Mouse (Mus musculus): ENCODE data around the gene Vmn1r86. TPM values are rescaled to one million over a fixed set of nuclear protein-coding genes. Genes with fewer than 3 reads are reported as not detected.

The Vmn1r86 gene
- polyA plus RNA-seq, 1 experiment from 2014 or later: not detected

- Histone ChIP-seq H3K36me3 (replicated peaks; ENCODE audit: insufficient read depth, low read length) (no peaks in the 10 kb centered on the region), H3K27me3 (ENCODE audit: insufficient read depth, low read length) (no peaks in the 10 kb centered on the region), H3K4me3 (ENCODE audit: low read depth, low read length) (0 out of 2 replicates have a peak overlapping the region, but pooled peaks have one; percentile 77), H3K4me1 (ENCODE audit: insufficient read depth) (peaks cover 12% of the 10 kb centered on the region), H3K9me3 (ENCODE audit: low read length) (no peaks in the 10 kb centered on the region), H3K9ac (replicated peaks) (no peak overlapping the region), H3K4me2 (ENCODE audit: low read depth, low read length) (peak overlapping the region; percentile 90), H3K27ac (ENCODE audit: low read depth) (no peak overlapping the region)
- DNase-seq: no peak
- no peak for ATAC-seq
- TF ChIP-seq CTCF (IDR thresholded peaks at IDR 0.05; ENCODE audit: low read depth) (no peak), EP300 (IDR thresholded peaks at IDR 0.05; ENCODE audit: low read depth) (no peak)
- WGBS (ENCODE audit: insufficient replicate concordance): 92% methylated on average over 2 of the region's 2 CpGs
Observed at GRCm38 (mm10) chr7:13053501-13053900, 66.2 kb downstream of the Vmn1r86 start.

DNA sequence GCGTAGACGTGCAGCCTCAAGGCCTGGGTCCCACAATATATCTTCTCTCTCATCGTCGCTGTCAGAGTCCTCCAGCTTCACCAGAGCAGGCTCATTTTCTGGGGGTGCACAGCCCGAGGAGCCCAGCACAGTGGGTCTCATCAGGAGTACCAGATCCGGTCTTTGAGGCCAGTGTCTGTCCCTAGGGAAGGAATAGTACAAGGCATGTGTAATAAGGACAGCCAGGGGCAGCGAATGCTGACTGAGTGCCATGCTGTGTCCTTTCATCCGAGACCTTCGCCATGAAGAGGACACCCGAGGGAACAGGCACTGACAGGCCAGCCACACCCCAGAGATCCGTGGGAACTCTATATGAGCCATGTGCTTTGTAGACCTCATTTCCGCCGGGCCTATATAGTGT lies 66.7 kb downstream of the Vmn1r86 start:
- Histone ChIP-seq H3K9me3 (ENCODE audit: low read length) (no peaks in the 10 kb centered on the region), H3K4me1 (ENCODE audit: insufficient read depth) (peaks cover 12% of the 10 kb centered on the region)
- no peak for ATAC-seq

More for the DNA sequence above, 66.7 kb downstream of the Vmn1r86 start:
- TF ChIP-seq EP300 (IDR thresholded peaks at IDR 0.05; ENCODE audit: low read depth) (no peak), CTCF (IDR thresholded peaks at IDR 0.05; ENCODE audit: low read depth) (no peak)
- Histone ChIP-seq H3K36me3 (replicated peaks; ENCODE audit: insufficient read depth, low read length) (no peaks in the 10 kb centered on the region), H3K4me2 (ENCODE audit: low read depth, low read length) (no peak overlapping the region), H3K4me3 (ENCODE audit: low read depth, low read length) (no peak overlapping the region), H3K27ac (ENCODE audit: low read depth) (no peak overlapping the region), H3K27me3 (ENCODE audit: insufficient read depth, low read length) (no peaks in the 10 kb centered on the region), H3K9ac (replicated peaks) (no peak overlapping the region)
- DNase-seq: no peak
- WGBS (ENCODE audit: insufficient replicate concordance): 86% methylated on average over 13 of the region's 13 CpGs

Other genes with a start within 250 kb of the Vmn1r86 start
- gene Zfp128, start 238.7 kb downstream of the Vmn1r86 start, polyA plus RNA-seq (2015; fragmentation: Nextera tagmentation; extraction: Ambion mirVana): 0.61 and 0.65 TPM in 2 replicates
- gene Zscan22, start 222.1 kb downstream of the Vmn1r86 start, polyA plus RNA-seq (2015; fragmentation: Nextera tagmentation; extraction: Ambion mirVana): 2.3 and 2.5 TPM in 2 replicates
- gene Rps5, start 197.6 kb downstream of the Vmn1r86 start, polyA plus RNA-seq (2015; fragmentation: Nextera tagmentation; extraction: Ambion mirVana): 556 and 564 TPM in 2 replicates
- gene Rnf225, start 192.5 kb downstream of the Vmn1r86 start, polyA plus RNA-seq (2015; fragmentation: Nextera tagmentation; extraction: Ambion mirVana): 0.05 TPM in 2 replicates
- 1.5 and 1.9 TPM in 2 replicates for gene Zfp324, start 154.1 kb downstream of the Vmn1r86 start, polyA plus RNA-seq (2015; fragmentation: Nextera tagmentation; extraction: Ambion mirVana)
- 1.6 and 1.8 TPM in 2 replicates for gene Zfp446, start 142.1 kb downstream of the Vmn1r86 start, polyA plus RNA-seq (2015; fragmentation: Nextera tagmentation; extraction: Ambion mirVana)
- 103 and 122 TPM in 2 replicates for gene Slc27a5, start 121.7 kb downstream of the Vmn1r86 start, polyA plus RNA-seq (2015; fragmentation: Nextera tagmentation; extraction: Ambion mirVana)
- 56.0 and 59.1 TPM in 2 replicates for gene Trim28, start 120.8 kb downstream of the Vmn1r86 start, polyA plus RNA-seq (2015; fragmentation: Nextera tagmentation; extraction: Ambion mirVana)
- 5.6 and 7.2 TPM in 2 replicates for gene Zbtb45, start 109.9 kb downstream of the Vmn1r86 start, polyA plus RNA-seq (2015; fragmentation: Nextera tagmentation; extraction: Ambion mirVana)
- gene Chmp2a, start 85.1 kb downstream of the Vmn1r86 start, polyA plus RNA-seq (2015; fragmentation: Nextera tagmentation; extraction: Ambion mirVana): 132 TPM in 2 replicates
- 53.8 and 59.8 TPM in 2 replicates for gene Ube2m, start 81.6 kb downstream of the Vmn1r86 start, polyA plus RNA-seq (2015; fragmentation: Nextera tagmentation; extraction: Ambion mirVana)
- gene Mzf1, start 65.2 kb downstream of the Vmn1r86 start, polyA plus RNA-seq (2015; fragmentation: Nextera tagmentation; extraction: Ambion mirVana): 0.26 and 0.29 TPM in 2 replicates
- gene Vmn1r85, start 24.7 kb downstream of the Vmn1r86 start, polyA plus RNA-seq (2015; fragmentation: Nextera tagmentation; extraction: Ambion mirVana): not detected in 2 replicates
- not detected in 2 replicates for gene Vmn1r87, start 20.2 kb upstream of the Vmn1r86 start, polyA plus RNA-seq (2015; fragmentation: Nextera tagmentation; extraction: Ambion mirVana)
- gene Vmn1r88, start 39.7 kb upstream of the Vmn1r86 start, polyA plus RNA-seq (2015; fragmentation: Nextera tagmentation; extraction: Ambion mirVana): 0.01 TPM in 1 of 2 replicates, not detected in the other
- not detected in 2 replicates for gene Vmn1r89, start 93.1 kb upstream of the Vmn1r86 start, polyA plus RNA-seq (2015; fragmentation: Nextera tagmentation; extraction: Ambion mirVana)
- 50.9 and 60.5 TPM in 2 replicates for gene Lig1, start 157.4 kb upstream of the Vmn1r86 start, polyA plus RNA-seq (2015; fragmentation: Nextera tagmentation; extraction: Ambion mirVana)
- gene Zswim9, start 158.8 kb upstream of the Vmn1r86 start, polyA plus RNA-seq (2015; fragmentation: Nextera tagmentation; extraction: Ambion mirVana): 1.5 and 1.7 TPM in 2 replicates
- gene Pla2g4c, start 204.7 kb upstream of the Vmn1r86 start, polyA plus RNA-seq (2015; fragmentation: Nextera tagmentation; extraction: Ambion mirVana): 2.0 and 2.1 TPM in 2 replicates